Mouse (Mus musculus) G1E (cell line): ENCODE results near the gene Hibadh.

Source experiments
- CTCF ChIP-seq: IDR thresholded peaks from 2 replicates; pipeline ENCODE4 v1.5.1; 2012; ENCODE audit warnings: low read depth, low read length, inconsistent platforms, mixed read lengths
- GATA1 ChIP-seq: IDR thresholded peaks from 2 replicates; pipeline ENCODE4 v1.6.1; 2012; ENCODE audit warnings: borderline replicate concordance, low read length, inconsistent platforms, mixed read lengths
- GATA2 ChIP-seq: IDR thresholded peaks from 2 replicates; pipeline ENCODE4 v1.6.1; 2012; ENCODE audit warnings: low read depth, low read length, inconsistent platforms, borderline replicate concordance
- POLR2AphosphoS5 ChIP-seq: IDR thresholded peaks from 2 replicates; pipeline ENCODE4 v1.6.1; 2012; ENCODE audit warnings: low read depth, low read length, inconsistent platforms; ENCODE audit not compliant: insufficient replicate concordance
- TAL1 ChIP-seq: conservative IDR thresholded peaks from 2 replicates; pipeline ENCODE4 v1.6.1; 2012; ENCODE audit warnings: low read depth, low read length, inconsistent platforms, mixed read lengths

DNA sequence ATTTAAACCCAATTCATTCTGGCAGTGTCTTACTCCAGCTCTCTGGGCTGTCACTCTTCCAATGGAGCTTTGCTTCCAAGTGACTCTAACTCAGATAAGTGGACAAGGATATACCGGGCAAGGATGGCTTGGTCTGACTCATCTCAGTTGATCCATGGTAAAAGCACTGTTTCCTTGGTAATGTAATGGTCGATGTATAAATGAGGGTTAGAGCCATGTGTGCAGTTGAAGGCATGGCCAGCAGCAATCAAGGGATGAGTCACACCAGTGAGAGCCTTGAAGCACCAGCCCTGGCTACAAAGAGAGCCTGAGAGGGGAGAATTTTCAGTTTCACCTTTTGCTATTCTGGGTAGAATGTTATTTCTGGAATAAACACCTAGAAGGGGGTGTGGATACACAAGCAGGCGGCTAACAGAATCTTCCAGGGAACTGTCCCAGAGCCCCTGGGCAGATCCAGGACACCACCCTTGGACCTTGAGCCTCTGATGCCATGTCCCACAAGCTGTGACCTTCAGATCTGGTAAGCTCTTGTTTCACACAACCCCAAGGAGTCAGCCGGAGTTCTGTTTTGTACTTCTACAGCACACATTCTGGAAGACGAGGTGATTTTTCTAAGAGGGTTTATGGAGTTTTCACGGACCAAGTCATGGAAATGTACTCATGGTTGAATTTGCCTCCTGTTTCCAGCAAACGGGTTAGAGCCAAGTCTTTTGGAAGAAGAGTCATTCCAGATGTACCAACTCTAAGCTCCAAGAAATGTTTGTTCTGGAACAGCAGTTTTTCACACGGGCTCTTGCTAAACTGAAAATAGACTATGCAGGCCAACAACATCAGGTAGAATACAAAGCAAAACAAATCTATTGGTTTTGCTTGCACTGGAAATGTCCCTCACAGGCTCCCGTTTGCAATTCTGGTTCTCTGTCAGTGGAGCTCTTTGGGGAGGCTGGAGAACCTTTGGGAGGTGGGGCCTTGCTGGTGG, 134.1 kb downstream of the Hibadh start:
- TF ChIP-seq CTCF = no peak
- no peak for TF ChIP-seq GATA2
- TF ChIP-seq TAL1 = no peak
- no peak for TF ChIP-seq GATA1
- no peak for TF ChIP-seq POLR2AphosphoS5
